Mouse (Mus musculus): Measurements from ENCODE around the gene Slc6a16. TPM values are rescaled to one million over a fixed set of nuclear protein-coding genes. Genes with fewer than 3 reads are reported as not detected.
A peak's percentile ranks its signal among the peaks of the same experiment; 100 is the strongest.
"Not testable (repeated sequence)": the region's sequence is repeated elsewhere in the genome, so short reads cannot be mapped to it uniquely, and the experiment has no call there.

Slc6a16 gene
- total RNA-seq, 2 experiments from 2014 or later = not detected

GRCm38 (mm10) chr7:45247666-45248065, 6.8 kb downstream of the Slc6a16 start:
- no peak for DNase-seq (ENCODE audit: low spot score in 2 of 2)

- DNase-seq (ENCODE audit: low spot score in 2 of 2) = no peak
Observed at GRCm38 (mm10) chr7:45253806-45254205, 12.9 kb downstream of the Slc6a16 start.

GRCm38 (mm10) chr7:45255822-45256221, 14.9 kb downstream of the Slc6a16 start:
- not testable (repeated sequence) for DNase-seq (ENCODE audit: low spot score in 2 of 2)

GRCm38 (mm10) chr7:45257063-45257840, 16.4 kb downstream of the Slc6a16 start:
- no peak for DNase-seq (ENCODE audit: low spot score in 2 of 2)

- DNase-seq (ENCODE audit: low spot score in 2 of 2) = no peak
Observed at GRCm38 (mm10) chr7:45259281-45259680, 18.4 kb downstream of the Slc6a16 start.

- no peak for DNase-seq (ENCODE audit: low spot score in 2 of 2)
Observed at GRCm38 (mm10) chr7:45262266-45262665, 21.4 kb downstream of the Slc6a16 start.

GRCm38 (mm10) chr7:45263006-45263607, 22.2 kb downstream of the Slc6a16 start:
- no peak for DNase-seq (ENCODE audit: low spot score in 2 of 2)

GRCm38 (mm10) chr7:45264348-45264747, 23.5 kb downstream of the Slc6a16 start:
- no peak for DNase-seq (ENCODE audit: low spot score in 2 of 2)

- no peak for DNase-seq (ENCODE audit: low spot score in 2 of 2)
Observed at GRCm38 (mm10) chr7:45265518-45265917, 24.6 kb downstream of the Slc6a16 start.

GRCm38 (mm10) chr7:45272786-45273412, 32.0 kb downstream of the Slc6a16 start:
- DNase-seq (ENCODE audit: low spot score in 2 of 2) = no peak

- no peak for DNase-seq (ENCODE audit: low spot score in 2 of 2)
Observed at GRCm38 (mm10) chr7:45273672-45274071, 32.8 kb downstream of the Slc6a16 start.

- peak; percentile 80 to 86 for DNase-seq (ENCODE audit: low spot score in 2 of 2)
Observed at GRCm38 (mm10) chr7:45277136-45277760, 36.4 kb downstream of the Slc6a16 start, which contains the start of gene Slc6a21. Slc6a21 (plus strand) TSS chr7:45277513.

GRCm38 (mm10) chr7:45286486-45286885, 45.6 kb downstream of the Slc6a16 start:
- no peak for DNase-seq (ENCODE audit: low spot score in 2 of 2)

GRCm38 (mm10) chr7:45296626-45297025, 55.7 kb downstream of the Slc6a16 start:
- no peak for DNase-seq (ENCODE audit: low spot score in 2 of 2)

GRCm38 (mm10) chr7:45297563-45297962, 56.7 kb downstream of the Slc6a16 start:
- DNase-seq (ENCODE audit: low spot score in 2 of 2) = no peak

- no peak for DNase-seq (ENCODE audit: low spot score in 2 of 2)
Observed at GRCm38 (mm10) chr7:45299752-45300151, 58.9 kb downstream of the Slc6a16 start.

GRCm38 (mm10) chr7:45300270-45300669, 59.4 kb downstream of the Slc6a16 start:
- peak; percentile 59 to 71 for DNase-seq (ENCODE audit: low spot score in 2 of 2)

GRCm38 (mm10) chr7:45302626-45303025, 61.7 kb downstream of the Slc6a16 start:
- no peak for DNase-seq (ENCODE audit: low spot score in 2 of 2)

GRCm38 (mm10) chr7:45304869-45305268, 64.0 kb downstream of the Slc6a16 start:
- DNase-seq (ENCODE audit: low spot score in 2 of 2) = no peak

GRCm38 (mm10) chr7:45305275-45305674, 64.4 kb downstream of the Slc6a16 start:
- DNase-seq (ENCODE audit: low spot score in 2 of 2) = peak; percentile 46 to 61

- DNase-seq (ENCODE audit: low spot score in 2 of 2) = peak in 1 of 2 experiments; percentile 18
Observed at GRCm38 (mm10) chr7:45308551-45309240, 67.8 kb downstream of the Slc6a16 start.

Measured in adrenal gland, adult 18-20 months (tissue).